Mouse (Mus musculus): ENCODE measurements around the gene Tctn1.

DNA sequence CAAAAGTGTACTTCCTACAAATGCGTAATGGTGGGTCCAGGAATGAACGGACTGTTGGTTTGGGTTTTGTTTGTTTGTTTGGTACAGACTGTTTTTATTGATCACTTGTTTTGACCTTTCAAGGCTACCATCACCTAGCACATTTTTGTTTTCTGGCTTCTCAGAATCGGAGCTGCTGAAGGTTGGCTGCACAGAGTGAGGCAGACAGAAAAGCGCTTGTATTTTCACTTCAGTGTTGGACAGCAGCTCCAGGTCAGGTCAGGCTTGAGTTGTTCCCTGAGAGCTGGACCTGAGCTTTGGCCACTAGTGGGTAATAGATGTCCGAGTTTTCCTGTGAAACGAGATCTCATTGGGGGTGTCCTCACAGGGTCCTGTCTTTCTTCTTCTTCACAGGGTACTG, 28.9 kb upstream of the Tctn1 start:
- TF ChIP-seq CTCF (IDR thresholded peaks at IDR 0.05; ENCODE audit: low read depth) (no peak), EP300 (IDR thresholded peaks at IDR 0.05; ENCODE audit: low read depth) (no peak)
